Mouse (Mus musculus) stomach, postnatal 0 days (tissue): ENCODE measurements around the gene Bcar3.

ENCODE experiments used
- CTCF ChIP-seq: IDR thresholded peaks from 2 replicates; pipeline ENCODE4 v1.5.1; 2016; ENCODE audit warnings: antibody characterized with exemption, low read depth, mild to moderate bottlenecking, moderate library complexity
- EP300 ChIP-seq: optimal IDR thresholded peaks from 2 replicates; pipeline ENCODE3; 2016; ENCODE audit warnings: antibody characterized with exemption

GRCm38 (mm10) chr3:122308981-122309380 lies 15.0 kb downstream of the Bcar3 start:
- TF ChIP-seq CTCF (no peak), EP300 (no peak)
